Mouse (Mus musculus): ENCODE results near the gene Rbbp4. TPM values are rescaled to one million over a fixed set of nuclear protein-coding genes. Genes with fewer than 3 reads are reported as not detected.
A peak's percentile ranks its signal among the peaks of the same experiment; 100 is the strongest.

Gene Rbbp4
- polyA plus RNA-seq, 1 experiment from 2014 or later: 330 TPM

DNA sequence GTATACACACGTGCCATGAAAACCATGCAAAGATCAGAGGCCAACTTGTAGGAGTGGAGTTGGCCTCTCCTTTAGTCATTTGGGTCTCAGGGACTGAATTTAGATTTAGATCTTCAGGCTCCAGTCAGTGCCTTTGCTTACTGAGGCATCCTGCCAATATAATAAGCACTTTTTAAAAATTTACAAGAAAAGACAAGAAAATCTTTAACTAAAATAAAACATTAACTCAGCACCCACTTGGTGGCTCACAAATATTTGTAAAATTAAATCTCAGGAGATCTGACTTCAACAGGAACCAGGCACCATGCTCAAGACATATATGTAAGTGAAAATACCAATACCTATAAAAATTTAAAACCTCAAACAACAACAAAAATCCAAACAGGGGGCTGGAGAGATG is 14.3 kb downstream of the Rbbp4 start:
- WGBS: 80% methylated on average over 1 of the region's 1 CpGs
- ATAC-seq (ENCODE audit: insufficient read depth, low FRiP score, low read depth): no peak
- H3K4me1 ChIP-seq: no peaks in the 10 kb centered on the region; the same call in 1 of the 2 replicates
- no peak overlapping the region for H3K4me3 ChIP-seq (replicated peaks)
- peaks cover 38% of the 10 kb centered on the region for H3K36me3 ChIP-seq
- H3K27ac ChIP-seq: no peak overlapping the region
- H3K9me3 ChIP-seq: no peaks in the 10 kb centered on the region
- H3K27me3 ChIP-seq (replicated peaks): no peaks in the 10 kb centered on the region
- H3K9ac ChIP-seq: no peak overlapping the region
- no peak overlapping the region for H3K4me2 ChIP-seq

DNA sequence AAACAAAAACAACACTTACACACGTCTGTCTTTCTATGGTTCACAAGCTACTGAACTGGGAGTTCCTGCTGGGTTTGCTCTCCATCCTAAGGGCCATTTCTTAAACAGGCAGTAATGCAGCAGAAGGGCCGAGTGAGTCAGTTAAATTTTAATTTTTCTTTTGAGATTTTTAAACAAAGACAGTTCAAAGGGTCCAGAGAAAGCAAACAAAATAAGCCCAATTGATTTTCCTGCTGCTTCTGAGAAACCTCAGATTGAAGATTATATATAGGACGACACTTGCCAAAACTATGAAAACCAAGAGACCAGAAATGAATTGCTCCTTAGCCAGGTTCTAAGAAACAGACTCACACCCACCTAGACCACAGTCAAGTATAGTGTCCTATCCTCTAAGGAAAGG is 21.3 kb downstream of the Rbbp4 start:
- H3K4me1 ChIP-seq: no peaks in the 10 kb centered on the region
- H3K9ac ChIP-seq: no peak overlapping the region
- H3K36me3 ChIP-seq: peaks cover 53% of the 10 kb centered on the region
- no peak for ATAC-seq (ENCODE audit: insufficient read depth, low FRiP score, low read depth)
- 48% methylated on average over 3 of the region's 3 CpGs for WGBS
- H3K4me2 ChIP-seq: no peak overlapping the region
- H3K27me3 ChIP-seq (replicated peaks): no peaks in the 10 kb centered on the region
- no peak overlapping the region for H3K27ac ChIP-seq
- no peaks in the 10 kb centered on the region for H3K9me3 ChIP-seq
- H3K4me3 ChIP-seq (replicated peaks): no peak overlapping the region

DNA sequence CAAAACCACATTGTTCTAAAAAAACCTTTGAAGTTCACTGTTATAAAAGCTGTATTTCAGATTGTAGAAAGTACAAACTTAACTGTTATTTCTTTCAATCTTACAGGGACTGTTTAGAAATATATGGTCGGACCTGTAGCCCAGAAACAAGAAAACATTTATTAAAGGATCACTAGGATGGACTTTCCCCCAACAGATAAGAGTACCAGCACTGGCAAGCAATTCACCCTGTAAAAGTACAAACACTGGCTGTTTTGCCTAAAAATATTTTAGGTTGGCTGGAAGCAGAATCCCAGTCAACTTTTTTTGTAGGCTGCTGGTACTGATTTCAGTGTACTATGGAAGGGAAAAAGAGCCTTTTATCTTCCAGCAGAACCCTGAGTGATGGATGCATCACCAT is 27.2 kb downstream of the Rbbp4 start:
- 93% methylated on average over 1 of the region's 1 CpGs for WGBS
- Histone ChIP-seq H3K4me3 (replicated peaks) (no peak overlapping the region), H3K4me1 (no peaks in the 10 kb centered on the region), H3K36me3 (peaks cover 45% of the 10 kb centered on the region), H3K27ac (no peak overlapping the region), H3K27me3 (replicated peaks) (no peaks in the 10 kb centered on the region), H3K9ac (no peak overlapping the region), H3K9me3 (no peaks in the 10 kb centered on the region), H3K4me2 (no peak overlapping the region)
- no peak for ATAC-seq (ENCODE audit: insufficient read depth, low FRiP score, low read depth)

DNA sequence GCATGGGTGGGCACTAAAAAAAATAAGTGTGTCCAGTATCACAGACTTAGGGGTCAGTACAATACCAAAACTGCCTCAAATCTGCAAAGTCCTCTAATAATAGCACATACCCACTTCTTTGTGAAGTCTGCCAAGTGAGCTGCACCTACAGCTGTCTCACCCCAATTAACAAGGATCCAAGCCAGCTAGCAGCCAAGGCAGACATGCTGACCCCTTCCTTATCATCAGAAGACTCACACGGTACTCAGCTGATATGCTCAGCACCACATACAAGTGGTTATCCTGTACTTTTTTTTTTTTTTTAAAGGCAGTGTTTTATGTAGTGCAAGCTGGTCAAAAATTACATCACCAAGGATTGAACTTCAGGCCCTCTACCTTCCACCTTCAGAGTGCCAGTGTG is 30.9 kb downstream of the Rbbp4 start:
- Histone ChIP-seq H3K9me3 (no peaks in the 10 kb centered on the region), H3K27ac (no peak overlapping the region), H3K36me3 (peaks cover 26% of the 10 kb centered on the region; the same call in 1 of the 2 replicates), H3K9ac (no peak overlapping the region), H3K4me2 (no peak overlapping the region), H3K4me3 (replicated peaks) (no peak overlapping the region), H3K27me3 (replicated peaks) (no peaks in the 10 kb centered on the region), H3K4me1 (peaks cover 3% of the 10 kb centered on the region; the same call in 1 of the 2 replicates)
- 54% methylated on average over 1 of the region's 1 CpGs for WGBS
- ATAC-seq (ENCODE audit: insufficient read depth, low FRiP score, low read depth): no peak

DNA sequence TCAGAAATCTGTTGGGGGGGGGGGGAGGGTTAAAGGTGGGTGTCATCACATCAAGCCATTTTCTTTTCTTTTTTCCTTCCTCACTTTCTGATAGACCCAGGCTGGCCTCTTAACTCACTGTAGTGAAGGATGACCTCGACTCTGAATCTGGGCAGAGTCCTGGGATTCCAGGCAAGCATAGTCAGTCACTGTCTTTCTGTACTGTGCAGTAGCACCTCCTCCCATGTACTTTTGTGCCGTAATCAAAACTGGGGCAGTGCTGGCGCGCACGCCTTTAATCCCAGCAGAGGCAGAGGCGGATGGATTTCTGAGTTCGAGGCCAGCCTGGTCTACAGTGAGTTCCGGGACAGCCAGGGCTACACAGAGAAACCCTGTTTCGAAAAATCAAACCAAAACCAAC is 31.4 kb downstream of the Rbbp4 start:
- Histone ChIP-seq H3K36me3 (peaks cover 22% of the 10 kb centered on the region; the same call in 1 of the 2 replicates), H3K9ac (no peak overlapping the region), H3K4me3 (replicated peaks) (no peak overlapping the region), H3K27ac (no peak overlapping the region), H3K9me3 (no peaks in the 10 kb centered on the region), H3K27me3 (replicated peaks) (no peaks in the 10 kb centered on the region), H3K4me2 (no peak overlapping the region), H3K4me1 (peaks cover 4% of the 10 kb centered on the region; the same call in 1 of the 2 replicates)
- 80% methylated on average over 9 of the region's 9 CpGs for WGBS
- ATAC-seq (ENCODE audit: insufficient read depth, low FRiP score, low read depth): no peak

DNA sequence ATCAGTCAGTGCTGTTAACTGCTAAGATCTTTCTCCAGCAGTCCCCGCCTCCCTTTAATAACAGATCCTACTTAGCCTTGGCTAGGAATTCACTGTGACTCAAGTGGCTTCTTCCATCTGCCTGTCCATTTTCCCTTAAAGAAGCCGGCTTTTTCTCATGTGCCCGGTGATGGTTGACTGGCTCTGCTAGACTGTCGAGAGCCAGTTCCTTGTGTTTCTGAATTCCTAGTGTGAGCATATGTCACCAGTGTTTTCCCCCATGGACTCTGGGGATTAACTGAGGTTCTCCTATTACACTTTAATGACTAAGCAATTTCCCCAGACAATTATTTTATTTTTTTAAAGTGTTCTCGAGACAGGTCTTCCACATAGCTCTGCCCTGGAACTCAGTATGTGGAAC is 31.8 kb downstream of the Rbbp4 start:
- peaks cover 20% of the 10 kb centered on the region; the same call in 1 of the 2 replicates for H3K36me3 ChIP-seq
- H3K9me3 ChIP-seq: no peaks in the 10 kb centered on the region
- WGBS: 76% methylated on average over 5 of the region's 5 CpGs
- H3K27me3 ChIP-seq (replicated peaks): no peaks in the 10 kb centered on the region
- no peak for ATAC-seq (ENCODE audit: insufficient read depth, low FRiP score, low read depth)
- no peak overlapping the region for H3K4me3 ChIP-seq (replicated peaks)
- no peak overlapping the region for H3K9ac ChIP-seq
- H3K4me1 ChIP-seq: peaks cover 4% of the 10 kb centered on the region; the same call in 1 of the 2 replicates
- H3K27ac ChIP-seq: no peak overlapping the region
- H3K4me2 ChIP-seq: no peak overlapping the region

DNA sequence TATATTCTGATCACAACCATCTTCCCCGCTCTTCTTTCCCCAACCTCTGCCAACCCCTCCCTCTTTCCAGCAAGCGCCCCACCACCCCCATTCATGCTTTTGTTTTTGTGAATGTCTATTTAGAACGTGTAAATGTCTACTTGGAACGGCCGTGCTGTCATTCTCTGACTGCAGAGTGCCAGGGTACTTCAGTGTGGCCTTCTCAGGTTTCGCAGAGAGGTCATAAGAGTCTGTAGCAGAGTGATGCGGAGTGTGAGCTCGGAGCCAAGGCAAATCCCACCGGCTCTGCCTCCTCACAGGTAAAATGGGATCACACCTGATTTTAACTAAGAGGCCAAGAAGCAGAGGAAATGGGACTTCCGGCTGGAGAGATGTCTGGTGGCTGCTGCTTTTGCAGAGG is 36.0 kb downstream of the Rbbp4 start:
- Histone ChIP-seq H3K4me1 (peaks cover 4% of the 10 kb centered on the region; the same call in 1 of the 2 replicates), H3K9me3 (no peaks in the 10 kb centered on the region), H3K9ac (no peak overlapping the region), H3K4me3 (replicated peaks) (no peak overlapping the region), H3K27ac (0 out of 2 replicates have a peak overlapping the region, but pooled peaks have one; percentile 70), H3K4me2 (no peak overlapping the region), H3K27me3 (replicated peaks) (no peaks in the 10 kb centered on the region), H3K36me3 (no peaks in the 10 kb centered on the region)
- ATAC-seq (ENCODE audit: insufficient read depth, low FRiP score, low read depth): no peak
- 51% methylated on average over 10 of the region's 10 CpGs for WGBS

DNA sequence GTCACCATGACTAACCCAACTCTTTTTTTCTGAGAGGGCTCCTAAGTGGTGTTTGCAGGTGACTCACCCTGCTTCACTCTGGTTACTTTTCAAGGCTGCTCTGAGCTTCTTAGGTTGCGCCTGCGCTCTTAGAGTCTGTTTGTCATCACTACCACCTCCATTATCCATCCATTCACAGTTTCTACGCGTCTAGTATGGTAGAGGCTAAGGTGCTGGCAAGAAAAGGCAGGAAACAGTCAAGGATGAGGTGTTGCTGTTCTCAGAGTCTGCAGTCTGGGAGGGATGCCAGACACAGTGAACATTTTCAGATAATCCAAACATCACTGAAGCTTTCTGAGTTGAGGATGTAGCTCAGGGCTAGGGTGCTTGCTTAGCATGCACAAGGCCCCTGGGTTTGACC is 37.4 kb downstream of the Rbbp4 start:
- no peak for ATAC-seq (ENCODE audit: insufficient read depth, low FRiP score, low read depth)
- Histone ChIP-seq H3K36me3 (no peaks in the 10 kb centered on the region), H3K9me3 (no peaks in the 10 kb centered on the region), H3K4me2 (no peak overlapping the region), H3K4me1 (peaks cover 4% of the 10 kb centered on the region; the same call in 1 of the 2 replicates), H3K4me3 (replicated peaks) (no peak overlapping the region), H3K27ac (peak overlapping the region; percentile 70; the same call in 1 of the 2 replicates), H3K27me3 (replicated peaks) (no peaks in the 10 kb centered on the region), H3K9ac (no peak overlapping the region)
- WGBS: 52% methylated on average over 4 of the region's 4 CpGs

DNA sequence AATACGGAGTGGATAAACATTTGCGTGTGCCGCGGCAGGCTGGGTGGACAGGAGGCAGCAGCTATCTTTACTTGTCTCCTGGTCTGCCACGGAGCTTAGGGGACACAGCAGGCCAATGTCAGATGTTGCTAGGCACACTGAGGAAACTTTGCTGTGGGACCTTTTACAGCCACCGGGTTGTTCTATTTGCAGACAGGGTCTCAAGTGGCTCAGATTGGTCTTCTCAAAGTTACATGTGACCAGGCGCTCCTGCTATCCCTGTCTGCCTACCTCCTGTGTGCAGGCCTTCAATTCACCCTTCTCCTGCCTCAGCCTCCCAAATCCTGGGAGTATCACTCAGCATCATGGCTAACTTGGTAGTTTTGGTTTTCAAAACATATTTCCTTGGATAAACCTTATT is 39.1 kb downstream of the Rbbp4 start:
- H3K27ac ChIP-seq: no peak overlapping the region
- 70% methylated on average over 7 of the region's 7 CpGs for WGBS
- H3K4me2 ChIP-seq: no peak overlapping the region
- no peak overlapping the region for H3K4me3 ChIP-seq (replicated peaks)
- no peaks in the 10 kb centered on the region for H3K9me3 ChIP-seq
- H3K27me3 ChIP-seq (replicated peaks): no peaks in the 10 kb centered on the region
- H3K4me1 ChIP-seq: peaks cover 4% of the 10 kb centered on the region; the same call in 1 of the 2 replicates
- no peaks in the 10 kb centered on the region for H3K36me3 ChIP-seq
- H3K9ac ChIP-seq: no peak overlapping the region
- no peak for ATAC-seq (ENCODE audit: insufficient read depth, low FRiP score, low read depth)

DNA sequence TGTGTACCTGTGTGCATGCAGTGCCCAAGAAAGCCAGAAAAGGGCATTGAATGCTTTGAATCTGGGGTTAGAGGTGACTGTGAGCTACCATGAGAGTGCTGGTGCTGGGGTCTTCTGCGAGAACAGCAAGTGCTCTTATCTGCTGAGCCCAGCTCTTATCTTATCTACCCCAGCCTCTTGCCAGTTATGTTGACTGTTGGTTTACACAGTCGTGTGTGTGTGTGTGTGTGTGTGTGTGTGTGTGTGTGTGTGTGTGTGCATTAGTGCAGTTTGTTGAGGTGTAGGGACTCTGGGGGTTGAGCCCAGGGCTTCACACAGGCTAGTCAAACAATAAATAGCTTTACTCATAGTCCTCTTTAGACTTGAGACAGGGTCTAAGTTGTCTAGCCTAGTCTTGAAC is 40.0 kb downstream of the Rbbp4 start:
- Histone ChIP-seq H3K4me2 (no peak overlapping the region), H3K27me3 (replicated peaks) (no peaks in the 10 kb centered on the region), H3K36me3 (no peaks in the 10 kb centered on the region), H3K4me1 (peaks cover 4% of the 10 kb centered on the region; the same call in 1 of the 2 replicates), H3K9ac (no peak overlapping the region), H3K27ac (no peak overlapping the region), H3K9me3 (no peaks in the 10 kb centered on the region), H3K4me3 (replicated peaks) (no peak overlapping the region)
- 27% methylated on average over 2 of the region's 2 CpGs for WGBS
- no peak for ATAC-seq (ENCODE audit: insufficient read depth, low FRiP score, low read depth)

DNA sequence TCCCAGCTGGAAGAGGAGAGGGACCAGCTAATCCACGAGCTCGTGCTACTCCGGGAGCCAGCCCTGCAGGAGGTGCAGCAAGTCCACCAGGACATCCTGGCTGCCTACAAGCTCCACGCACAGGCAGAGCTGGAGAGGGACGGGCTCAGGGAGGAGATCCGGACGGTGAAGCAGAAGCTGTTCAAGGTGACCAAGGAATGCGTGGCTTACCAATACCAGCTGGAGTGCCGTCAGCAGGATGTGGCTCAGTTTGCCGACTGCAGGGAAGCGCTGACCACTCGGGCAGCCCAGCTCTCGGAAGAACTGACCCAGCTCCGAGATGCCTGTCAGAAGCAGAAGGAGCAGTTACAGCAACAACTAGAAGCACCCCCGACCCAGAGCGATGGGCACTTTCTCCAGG is 41.5 kb downstream of the Rbbp4 start:
- WGBS: 33% methylated on average over 16 of the region's 16 CpGs
- Histone ChIP-seq H3K4me2 (0 out of 2 replicates have a peak overlapping the region, but pooled peaks have one; percentile 8), H3K4me3 (replicated peaks) (no peak overlapping the region), H3K27ac (no peak overlapping the region), H3K27me3 (replicated peaks) (no peaks in the 10 kb centered on the region), H3K36me3 (no peaks in the 10 kb centered on the region), H3K4me1 (no peaks in the 10 kb centered on the region), H3K9me3 (no peaks in the 10 kb centered on the region), H3K9ac (no peak overlapping the region)
- ATAC-seq (ENCODE audit: insufficient read depth, low FRiP score, low read depth): no peak

DNA sequence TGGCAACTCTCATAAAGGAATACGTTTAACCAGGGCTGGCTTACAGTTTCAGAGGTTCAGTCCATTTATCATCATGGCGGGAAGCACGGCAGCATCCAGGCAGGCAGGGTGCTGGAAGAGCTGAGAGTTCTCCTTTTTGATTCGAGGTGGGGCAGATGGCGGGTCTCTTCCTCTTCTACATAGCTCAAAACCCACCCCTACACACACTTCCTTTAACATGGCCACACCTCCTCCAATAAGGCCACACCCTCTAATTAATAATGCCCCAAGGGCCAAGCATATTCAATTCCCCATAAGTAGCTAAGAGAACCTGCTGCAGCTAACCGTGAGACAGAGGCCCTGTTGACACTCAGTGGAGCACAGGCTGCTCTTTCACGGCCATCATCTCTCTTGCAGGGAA is 42.3 kb downstream of the Rbbp4 start:
- H3K4me3 ChIP-seq (replicated peaks): no peak overlapping the region
- no peaks in the 10 kb centered on the region for H3K36me3 ChIP-seq
- no peaks in the 10 kb centered on the region for H3K9me3 ChIP-seq
- H3K27ac ChIP-seq: no peak overlapping the region
- no peaks in the 10 kb centered on the region for H3K27me3 ChIP-seq (replicated peaks)
- no peak overlapping the region for H3K4me2 ChIP-seq
- ATAC-seq (ENCODE audit: insufficient read depth, low FRiP score, low read depth): no peak
- no peaks in the 10 kb centered on the region for H3K4me1 ChIP-seq
- H3K9ac ChIP-seq: no peak overlapping the region
- WGBS: 54% methylated on average over 7 of the region's 7 CpGs

DNA sequence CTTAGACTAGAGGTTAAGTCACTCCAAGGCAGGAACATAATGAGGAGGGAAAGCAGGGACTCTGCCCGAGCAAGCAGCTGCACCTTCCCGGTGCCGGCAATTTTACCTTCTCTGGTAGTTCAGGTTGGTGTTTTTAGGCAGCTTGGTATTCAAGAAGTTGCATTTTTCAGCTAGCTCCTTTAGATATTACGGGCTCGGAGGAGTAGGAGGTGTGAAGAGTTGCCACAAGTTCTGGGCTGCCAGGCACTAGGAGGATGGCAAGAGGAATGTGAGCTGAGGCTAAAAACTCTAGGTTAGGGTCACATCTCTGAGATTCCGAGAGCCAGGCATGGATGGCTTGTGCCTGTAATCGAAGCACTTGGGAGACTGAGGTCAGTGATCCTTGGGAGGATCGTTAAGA is 45.5 kb downstream of the Rbbp4 start:
- no peak for ATAC-seq (ENCODE audit: insufficient read depth, low FRiP score, low read depth)
- Histone ChIP-seq H3K9ac (no peak overlapping the region), H3K4me3 (replicated peaks) (no peak overlapping the region), H3K4me2 (no peak overlapping the region), H3K36me3 (no peaks in the 10 kb centered on the region), H3K9me3 (no peaks in the 10 kb centered on the region), H3K27me3 (replicated peaks) (0 out of 2 replicates have a peak, but pooled peaks cover 7% of the 10 kb centered on the region), H3K4me1 (peaks cover 21% of the 10 kb centered on the region), H3K27ac (no peak overlapping the region)
- WGBS: 86% methylated on average over 8 of the region's 8 CpGs
